Mouse (Mus musculus) kidney, postnatal 14 days (tissue): ENCODE measurements at regions not wholly inside any gene's neighbourhood (a gene's known extent, or its start where the extent isn't known, plus 50 kb on each side); places are given as distances from the start of the nearest gene placed in this dataset.
A peak's percentile ranks its signal among the peaks of the same experiment; 100 is the strongest.
"Not testable (repeated sequence)": the region's sequence is repeated elsewhere in the genome, so short reads cannot be mapped to it uniquely, and the experiment has no call there.

Experiments used
- DNase-seq: peaks from one replicate; pipeline ENCODE4 v3.0.0; 2022; ENCODE audit warnings: mixed read lengths

DNA sequence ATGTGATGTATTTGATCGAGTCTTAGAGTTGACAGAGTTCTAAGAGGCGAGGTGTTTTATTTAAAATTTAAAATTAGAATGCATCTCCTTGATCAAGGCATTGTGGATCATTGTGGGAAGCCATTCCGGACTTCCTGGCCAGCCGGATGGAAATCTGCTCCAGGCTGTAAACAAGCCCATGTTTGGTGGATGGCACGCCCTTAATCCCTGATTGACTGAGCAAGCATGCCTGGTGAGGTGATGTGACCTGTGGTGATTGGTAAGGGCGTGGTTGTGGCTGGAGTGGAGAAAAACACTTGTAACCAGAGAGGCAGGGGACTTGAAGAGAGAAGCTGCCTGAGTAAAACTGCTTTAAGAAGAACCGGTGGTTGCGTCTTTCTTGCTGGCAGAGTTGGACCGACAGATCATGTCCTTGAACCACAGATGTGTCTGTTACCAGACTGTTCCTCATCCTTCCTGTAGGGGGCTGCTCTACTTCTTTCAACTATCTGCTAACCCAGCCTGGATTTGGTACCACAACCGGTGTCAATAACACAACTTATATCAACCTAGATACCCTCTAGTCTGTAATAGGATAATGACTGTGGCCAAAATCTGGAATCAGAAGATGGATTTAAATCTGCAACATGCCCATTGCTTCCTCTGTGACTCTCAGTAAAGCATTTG lies 164.4 kb downstream of the Ifng start:
- no peak for DNase-seq

DNA sequence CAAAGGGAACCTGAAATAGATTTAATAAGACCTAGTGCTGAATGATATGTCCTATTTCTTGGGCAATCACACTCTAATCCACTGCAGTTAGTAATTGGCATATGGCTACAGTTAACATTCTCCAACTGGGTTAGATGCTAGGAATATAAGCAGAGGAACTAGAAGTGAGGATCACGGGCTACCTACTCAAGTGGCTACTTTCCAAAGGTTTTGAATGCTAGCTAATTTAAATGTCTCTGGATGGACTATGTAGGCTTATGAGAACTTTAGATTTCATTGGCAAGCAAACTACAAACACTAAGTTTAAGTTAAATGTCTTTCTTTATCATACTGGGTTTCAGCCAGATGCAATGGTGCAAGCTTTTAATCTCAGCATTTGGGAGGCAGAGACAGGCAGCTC lies 166.6 kb downstream of the Ifng start:
- DNase-seq, result no peak

DNA sequence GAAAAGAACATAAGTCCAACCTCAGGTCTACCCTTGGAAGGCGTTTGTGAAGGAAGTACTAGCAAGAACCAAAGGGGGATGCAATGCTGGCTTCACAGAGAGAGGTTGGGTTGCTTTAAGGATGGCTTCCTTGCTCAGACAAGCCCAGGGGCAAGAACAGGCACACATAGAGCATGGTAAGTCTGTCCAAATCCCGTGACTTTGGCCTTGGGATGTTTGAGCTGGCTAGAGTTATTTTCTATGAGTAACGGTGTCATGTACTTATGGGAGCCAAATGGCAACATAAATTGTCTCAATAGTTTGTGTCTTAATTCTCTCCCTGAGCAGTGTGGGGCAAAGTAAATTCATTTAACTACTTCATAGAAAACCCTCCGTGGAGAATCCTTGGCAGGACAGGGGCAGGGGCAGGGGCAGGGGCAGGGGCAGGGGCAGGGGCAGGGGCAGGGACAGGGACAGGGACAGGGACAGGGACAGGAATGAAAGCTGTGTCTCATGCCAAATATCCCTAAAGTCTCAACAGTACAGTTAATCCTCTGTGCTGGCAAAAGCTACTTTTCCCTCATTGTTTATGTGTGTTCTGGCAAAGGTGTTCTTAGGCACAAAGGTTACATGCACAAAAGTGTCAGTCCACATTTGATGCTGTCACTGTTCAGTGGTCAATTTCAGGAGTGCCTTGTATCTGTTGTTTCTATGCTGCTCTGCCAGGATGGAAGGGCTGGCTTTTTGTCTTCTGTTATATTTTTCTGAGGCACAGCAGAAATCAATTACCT lies 167.7 kb downstream of the Ifng start:
- DNase-seq, result no peak

DNA sequence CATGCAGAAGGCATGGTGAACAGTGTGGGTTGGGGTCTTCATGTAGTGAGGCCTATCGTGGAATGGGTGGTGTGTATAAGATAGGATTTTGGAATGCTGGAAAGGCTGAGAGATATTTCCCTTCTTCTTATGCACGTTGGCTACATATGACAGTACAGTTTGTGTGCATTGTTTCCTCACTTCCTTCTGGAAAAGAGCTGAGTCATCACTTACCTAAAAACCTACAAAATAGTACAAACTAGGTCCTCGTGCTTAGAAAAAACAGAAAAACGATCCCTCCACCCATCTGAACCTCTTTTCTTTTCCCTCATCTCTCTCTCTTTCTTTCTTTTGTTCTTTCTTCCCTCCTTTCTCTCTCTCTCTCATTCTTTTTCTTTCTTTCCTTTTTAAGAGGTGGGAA lies 168.3 kb downstream of the Ifng start:
- no peak for DNase-seq

DNA sequence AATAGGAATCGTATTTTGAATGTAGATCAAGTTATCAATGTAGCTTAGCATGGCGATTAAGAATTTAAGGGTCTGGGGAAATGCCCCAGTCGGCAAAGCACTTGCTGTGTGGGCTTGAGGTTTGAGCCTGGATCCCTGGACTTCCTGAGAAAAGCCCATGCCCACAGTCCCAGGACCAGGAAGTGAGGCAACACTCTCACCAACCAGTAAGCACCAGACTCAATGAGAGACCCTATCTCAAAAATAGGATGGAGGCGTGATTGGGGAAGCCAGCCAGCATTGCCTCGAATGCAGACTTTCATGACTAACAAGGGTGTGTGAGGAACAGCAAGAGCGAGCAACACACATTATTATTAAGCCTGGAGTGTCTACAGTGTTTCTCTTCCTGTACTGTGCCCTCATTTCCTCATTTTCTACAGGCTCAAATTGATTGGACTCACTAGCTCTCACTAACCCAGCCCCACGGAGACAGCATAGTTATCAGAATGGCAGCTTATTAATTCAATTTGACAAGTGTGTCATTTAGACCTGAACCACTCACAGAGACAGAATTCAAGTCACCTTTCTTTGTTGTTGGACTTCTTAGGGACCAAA lies 170.1 kb downstream of the Ifng start:
- DNase-seq, result no peak

DNA sequence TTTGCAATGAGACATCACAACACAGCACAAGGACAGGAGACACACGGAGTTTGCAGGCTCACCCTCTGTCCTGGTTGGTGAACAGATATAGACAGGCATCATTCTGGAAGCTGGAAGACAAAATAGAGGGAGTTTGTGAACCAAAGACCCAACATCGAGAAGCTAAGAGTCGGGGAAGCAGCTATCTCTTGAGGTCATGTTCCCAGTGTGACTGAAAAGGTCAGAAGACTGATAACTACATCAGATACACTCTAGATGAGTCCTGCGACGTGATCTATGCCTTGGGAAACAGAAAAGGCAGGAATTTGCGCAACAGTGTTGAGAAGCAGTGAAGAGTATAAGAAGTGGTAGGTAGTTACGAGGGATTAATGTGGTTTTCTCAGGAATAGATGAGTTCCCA lies 171.2 kb downstream of the Ifng start:
- no peak for DNase-seq

DNA sequence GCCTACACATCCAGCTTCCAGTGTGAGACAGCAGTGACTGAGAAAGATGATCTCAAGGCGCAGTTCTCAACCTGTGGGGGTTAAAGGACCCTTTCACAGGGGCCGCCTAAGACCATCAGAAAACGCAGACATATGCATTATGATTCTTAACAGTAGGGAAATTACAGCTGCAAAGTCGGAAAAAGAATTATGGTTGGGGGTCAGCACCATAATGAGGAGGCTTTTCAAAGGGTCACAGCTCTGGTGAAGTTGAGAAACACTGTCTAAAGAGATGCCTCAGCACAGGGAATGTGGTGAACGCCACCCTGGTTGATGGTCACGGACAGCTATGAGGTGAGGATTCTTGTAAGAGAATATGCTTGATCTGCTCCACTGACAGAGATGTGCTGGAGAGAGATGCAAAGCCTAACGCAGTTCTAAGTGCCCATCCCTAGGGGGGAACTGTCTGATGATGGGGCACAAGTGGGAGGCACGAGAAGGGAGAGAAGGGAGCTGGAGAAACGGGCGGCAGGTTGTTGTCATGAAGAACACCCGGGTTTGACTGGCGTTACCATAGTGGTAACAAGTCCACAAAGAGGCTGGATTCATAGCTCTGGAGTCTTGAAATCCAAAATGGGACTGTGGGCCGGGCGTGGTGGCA lies 172.3 kb downstream of the Ifng start:
- DNase-seq, result no peak

DNA sequence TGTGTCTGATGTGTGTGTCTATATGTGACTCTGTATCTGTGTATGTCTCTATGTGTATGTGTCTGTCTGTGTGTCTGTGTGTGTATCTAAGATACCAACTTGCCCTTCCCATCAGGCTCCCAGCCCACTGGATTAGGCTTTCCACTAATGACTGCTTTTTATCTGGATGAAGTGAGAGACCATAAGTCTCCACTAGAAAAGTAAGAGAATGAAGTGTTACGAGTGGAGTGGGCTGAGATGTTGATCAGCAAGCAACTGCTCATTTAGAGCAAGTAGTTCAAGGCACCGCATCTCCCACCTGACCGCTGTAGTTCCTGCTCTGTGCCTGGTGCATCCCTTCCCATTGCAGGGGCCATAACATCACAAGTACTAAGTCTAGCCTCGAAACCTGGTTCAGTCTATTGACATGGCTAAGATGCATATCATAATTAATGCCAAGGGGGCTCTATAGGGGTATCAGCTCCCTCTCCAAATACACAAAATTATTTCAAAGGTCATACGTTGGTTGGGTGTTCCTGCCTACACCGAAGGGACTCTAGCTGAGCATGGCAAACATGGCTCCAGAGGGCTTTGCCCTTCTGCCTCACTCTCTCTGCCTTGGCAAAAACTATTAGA lies 173.5 kb downstream of the Ifng start:
- no peak for DNase-seq

DNA sequence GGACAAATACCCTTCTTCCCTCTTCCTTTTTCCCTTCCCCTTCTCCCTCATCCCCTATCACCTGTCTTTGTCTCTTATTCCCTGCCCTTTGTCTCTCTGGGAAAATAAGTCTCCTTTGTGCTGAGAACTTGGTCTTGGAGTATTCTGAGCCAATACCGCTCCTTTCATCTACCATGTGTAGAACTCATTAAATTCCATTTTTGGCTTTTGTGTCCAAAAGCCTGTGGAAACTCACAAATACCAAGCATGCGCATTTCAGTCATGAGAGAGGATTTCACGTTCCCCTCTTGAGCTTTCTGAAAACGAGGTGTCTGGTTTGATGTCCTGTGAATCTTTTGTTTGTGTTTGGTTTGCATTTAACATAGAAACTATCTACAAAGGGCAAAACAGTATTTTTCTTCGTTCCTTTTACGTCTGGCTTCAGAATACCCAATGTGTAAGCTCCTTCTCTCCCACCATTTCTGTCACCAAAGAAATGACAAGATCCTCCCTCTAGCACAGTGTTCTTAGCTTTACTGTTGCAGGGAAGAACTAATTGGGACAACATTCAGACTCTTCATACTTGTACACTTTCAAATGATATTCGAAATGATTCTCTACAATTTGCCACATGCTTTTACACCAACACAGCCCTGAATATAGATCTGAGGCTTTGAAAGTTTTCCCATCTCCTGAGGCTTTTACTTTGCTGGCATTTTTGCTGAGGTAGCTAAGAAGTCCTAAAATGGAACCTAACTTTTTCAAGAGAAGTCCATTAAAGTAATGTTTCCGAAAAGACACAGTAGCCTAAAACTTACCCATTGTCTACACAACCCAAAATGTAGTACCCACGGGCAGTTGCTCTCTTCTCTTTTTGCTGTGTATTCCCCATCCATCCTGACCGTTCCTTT lies 174.5 kb downstream of the Ifng start:
- no peak for DNase-seq

DNA sequence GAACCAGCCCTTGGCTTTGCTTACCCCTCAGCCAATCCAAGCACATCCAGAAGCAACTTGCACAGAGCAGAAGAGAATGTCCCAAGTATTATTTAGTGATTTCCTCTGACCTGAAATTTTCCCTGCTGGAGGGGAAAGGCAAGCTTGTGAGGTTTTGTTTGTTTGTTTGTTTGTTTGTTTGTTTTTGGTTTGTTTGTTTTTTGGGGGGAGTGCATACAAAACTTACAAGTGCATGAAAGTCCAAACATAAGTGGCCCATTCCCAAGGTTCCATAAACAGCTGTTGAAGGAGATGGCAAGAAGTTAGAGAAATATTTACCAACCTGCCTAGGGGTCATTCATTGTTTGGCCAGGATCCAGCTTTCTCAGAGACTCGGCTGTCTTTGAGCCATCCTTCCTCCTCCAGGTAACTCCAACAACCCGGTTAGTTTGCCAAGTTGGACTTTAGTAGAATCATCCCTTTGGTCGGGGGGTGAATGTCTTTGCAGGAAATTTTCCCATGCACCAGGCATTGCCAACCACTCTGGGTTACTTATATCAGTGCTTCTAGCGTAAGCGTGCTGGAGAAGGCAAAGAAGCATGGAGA lies 175.3 kb downstream of the Ifng start:
- DNase-seq, result peak; percentile 35

DNA sequence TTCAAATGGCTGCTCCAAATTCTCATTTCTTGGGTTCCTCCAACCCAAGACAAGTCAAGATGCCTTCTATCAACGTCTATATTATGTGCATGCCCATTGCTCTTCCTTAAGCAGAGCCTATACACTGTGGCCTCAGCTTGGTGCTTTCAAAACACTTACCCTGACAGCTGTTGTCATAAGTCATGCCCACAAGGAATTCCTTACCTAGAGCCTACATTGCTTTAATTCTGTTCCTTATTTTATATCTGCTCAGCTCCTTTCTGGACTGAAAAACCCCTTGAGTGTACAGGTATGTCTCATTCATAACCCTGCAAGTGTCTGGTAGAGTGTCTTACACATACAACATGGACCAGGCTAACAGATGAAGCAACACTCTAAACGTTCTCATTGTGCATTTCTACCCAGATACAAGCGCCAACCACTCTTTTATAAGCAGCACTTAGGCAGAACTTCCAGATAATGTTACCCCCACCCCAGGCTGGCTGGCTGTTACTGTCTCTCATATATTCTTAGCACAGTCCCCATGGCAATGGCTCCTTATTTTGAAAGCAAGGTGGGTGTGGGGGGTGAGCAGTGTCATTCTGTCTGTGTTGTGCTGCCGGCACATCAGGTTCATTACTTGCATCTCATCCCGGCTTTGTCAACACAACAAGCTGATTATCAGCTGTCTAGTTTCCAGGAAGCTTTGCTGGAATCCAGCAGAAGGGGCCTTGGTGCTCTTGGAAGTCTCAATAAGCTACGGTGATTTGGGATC lies 176.6 kb downstream of the Ifng start:
- DNase-seq, result no peak

DNA sequence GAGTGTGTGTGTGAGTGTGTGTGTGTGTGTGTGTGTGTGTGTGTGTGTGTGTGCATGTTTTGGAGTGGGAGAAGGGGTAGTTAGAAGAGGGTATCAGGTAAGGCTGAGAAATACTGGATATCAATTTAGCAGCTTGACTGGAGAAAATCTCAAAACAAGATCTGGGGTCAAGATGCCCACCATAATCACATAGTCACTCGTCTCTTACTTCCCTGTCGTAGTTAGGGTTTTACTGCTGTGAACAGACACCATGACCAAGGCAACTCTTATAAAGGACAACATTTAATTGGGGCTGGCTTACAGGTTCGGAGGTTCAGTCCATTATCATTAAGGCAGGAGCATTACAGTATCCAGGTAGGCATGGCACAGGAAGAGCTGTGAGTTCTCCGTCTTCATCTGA lies 177.4 kb downstream of the Ifng start:
- not testable (repeated sequence) for DNase-seq

DNA sequence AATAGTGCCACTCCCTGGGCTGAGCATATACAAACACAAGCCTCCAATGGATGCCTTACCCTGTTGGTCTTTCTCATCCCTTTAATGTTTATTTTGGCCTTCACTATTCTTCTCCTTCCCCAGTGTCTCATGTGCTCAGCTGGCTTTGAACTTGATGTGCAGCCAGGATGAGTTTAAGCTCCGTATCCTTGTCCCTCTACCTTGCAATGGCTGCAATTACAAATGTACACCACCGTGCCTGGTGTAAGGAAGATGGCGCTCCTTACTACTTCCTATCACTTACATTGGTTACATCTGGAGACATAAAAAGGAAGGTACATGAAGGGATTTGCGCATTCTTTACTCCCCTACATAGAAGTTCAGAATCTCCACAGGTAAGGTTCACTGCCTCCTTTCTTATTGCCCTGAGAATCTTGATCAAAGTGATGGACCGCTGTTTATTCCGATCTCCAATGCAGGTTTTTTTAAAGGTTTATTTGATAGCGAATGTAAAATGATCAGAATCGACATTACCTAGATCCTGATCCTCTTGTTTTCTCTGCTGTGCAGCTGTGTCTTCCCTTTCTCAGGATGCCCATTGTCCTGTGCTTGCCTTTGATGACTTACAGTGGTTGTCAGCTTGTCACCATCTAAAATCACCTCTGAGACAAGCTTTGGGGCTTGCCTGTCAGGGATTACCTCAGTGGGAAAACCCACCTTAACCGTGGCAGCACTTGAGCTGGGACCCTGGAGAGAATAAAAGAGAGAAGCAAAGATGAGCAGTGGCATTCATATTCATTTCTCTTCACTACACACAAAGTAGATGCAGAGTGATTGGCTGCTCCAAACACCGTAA lies 178.1 kb downstream of the Ifng start:
- no peak for DNase-seq

DNA sequence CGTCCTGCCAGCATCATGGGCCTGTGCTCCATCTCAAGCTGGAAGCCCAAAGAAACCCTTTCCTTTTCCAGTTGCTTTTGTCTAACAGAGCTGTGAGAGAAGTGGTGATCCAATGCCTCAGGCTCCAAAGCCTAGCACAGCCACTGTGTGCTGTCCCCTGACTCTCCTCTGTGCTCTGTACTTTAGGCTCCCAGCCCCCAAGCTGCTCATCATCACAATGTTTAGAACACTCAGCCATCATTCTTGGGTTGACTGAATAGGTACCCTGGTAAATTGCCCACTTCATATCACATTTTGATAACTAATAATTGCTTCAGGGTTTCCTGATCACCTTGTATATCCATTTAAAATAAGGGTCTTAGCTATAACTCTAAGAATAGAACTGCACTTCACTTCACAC lies 178.8 kb downstream of the Ifng start:
- no peak for DNase-seq

DNA sequence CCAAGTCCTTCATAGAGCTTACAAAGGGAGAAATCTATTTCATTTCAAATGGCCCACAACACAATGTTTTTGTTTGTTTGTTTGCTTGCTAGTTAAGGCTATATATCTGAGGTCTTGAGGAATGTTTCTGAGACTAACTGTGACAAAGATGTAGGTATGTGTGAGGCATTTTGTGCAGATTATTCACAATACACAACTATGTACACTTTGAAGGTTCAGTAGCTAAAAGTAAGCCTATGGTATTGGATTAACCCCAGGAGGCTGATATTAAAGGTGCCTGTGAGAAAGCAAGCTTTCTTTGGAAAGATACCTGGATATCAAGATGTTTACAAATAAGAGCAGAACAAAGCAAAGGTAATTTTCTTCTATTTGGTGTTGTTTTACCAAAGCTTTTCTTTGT lies 179.8 kb downstream of the Ifng start:
- DNase-seq, result no peak

DNA sequence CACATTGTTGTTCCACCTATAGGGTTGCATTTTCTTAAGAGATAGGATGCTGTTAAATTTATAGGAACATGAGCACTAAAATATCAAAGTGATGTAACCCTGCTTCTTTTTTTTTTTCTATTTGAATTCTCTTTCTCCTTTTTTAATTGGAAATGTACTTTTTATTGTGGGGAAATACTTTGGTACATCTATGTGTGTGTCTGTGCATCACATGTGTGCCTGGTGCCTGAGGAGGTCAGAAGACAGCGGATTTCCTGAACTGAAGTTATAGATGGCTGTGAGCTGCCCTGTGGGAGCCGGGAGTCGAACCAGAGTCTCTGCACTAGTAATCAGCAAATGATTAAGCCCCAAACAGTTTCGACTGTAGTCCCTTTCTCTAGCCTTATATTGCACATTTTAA lies 180.7 kb downstream of the Ifng start:
- no peak for DNase-seq

DNA sequence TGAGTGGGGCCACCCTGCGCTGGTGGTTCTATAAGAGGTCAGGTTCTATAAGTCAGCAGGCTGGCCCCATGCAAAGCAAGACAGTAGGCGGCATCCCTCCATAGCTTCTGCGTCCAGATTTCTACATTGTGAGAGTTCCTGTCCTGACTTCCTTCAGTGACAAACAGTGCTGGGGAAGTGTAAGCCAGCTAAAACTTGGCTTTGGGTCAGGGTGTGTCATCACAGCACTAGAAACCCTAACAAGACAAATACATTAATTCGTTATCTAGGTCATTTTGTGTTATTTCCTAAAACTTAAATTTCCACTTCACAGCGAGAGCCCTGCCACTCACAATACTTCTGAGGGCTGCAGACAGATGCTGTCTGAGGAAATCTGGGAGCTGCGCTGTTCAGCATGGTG lies 181.3 kb downstream of the Ifng start:
- no peak for DNase-seq

DNA sequence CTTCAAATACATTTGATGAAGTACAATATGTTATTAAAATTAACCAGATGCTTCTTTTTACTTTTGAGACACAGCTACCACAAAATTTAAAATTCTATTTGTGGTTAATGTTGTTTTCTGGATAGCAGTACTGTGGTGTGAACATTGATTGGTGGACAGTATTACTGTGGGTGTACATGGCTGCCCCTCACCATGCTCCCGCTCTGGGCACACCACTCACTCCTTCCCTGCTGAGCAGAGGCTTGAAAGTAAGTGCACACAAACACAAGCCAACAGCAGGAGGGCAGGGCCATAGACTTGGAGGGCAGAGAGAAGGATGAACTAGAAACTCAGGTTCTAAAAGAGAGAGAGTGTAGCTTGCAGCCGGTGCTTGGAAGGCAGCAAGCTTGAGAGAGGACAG lies 182.1 kb downstream of the Ifng start:
- DNase-seq, result no peak

DNA sequence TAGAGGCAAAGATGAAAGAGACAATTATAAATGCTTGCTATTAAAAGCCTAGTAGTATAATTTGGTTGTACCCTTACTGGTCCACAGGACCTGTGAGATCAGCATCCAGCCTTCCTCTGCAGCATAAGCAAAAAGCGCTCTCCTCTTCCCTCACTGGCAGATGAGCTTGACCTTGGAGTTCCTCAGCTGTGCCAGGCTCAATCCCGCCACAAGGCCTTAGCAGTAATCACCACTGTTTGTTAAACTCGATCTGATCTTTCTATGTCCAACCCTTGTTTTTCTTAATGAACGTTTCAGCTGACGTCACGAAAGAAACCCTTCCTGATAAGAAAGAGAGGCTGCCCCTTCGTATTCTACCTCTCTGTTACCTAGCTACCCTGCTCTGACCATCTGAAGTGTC lies 183.5 kb downstream of the Ifng start:
- no peak for DNase-seq

DNA sequence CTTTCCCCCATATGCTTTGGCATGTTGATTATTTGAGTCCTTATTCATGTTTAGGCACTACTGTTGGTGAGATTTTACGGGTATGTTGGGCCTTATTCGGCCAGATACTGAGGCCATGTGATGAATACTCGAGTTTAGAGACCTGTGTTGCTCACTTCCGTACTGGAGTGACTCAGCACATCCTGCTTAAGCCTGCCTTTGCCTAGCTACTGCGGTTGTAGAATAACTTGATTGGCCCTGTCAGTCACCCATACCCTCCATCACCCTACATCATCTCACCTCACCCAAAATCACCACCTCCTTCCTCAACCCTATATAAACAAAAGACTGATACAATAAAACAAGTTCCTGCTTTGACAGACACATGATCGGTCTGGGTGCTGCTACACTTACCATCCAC lies 187.2 kb downstream of the Ifng start:
- no peak for DNase-seq
